Mouse (Mus musculus) lung, postnatal 0 days (tissue): ENCODE measurements at regions not wholly inside any gene's neighbourhood (a gene's known extent, or its start where the extent isn't known, plus 50 kb on each side); places are given as distances from the start of the nearest gene placed in this dataset.
A peak's percentile ranks its signal among the peaks of the same experiment; 100 is the strongest.

ENCODE experiments used
- CTCF ChIP-seq: IDR thresholded peaks from 2 replicates; pipeline ENCODE4 v1.5.1; 2016; ENCODE audit warnings: antibody characterized with exemption, mild to moderate bottlenecking
- EP300 ChIP-seq: IDR thresholded peaks from 2 replicates; pipeline ENCODE4 v1.6.1; 2016; ENCODE audit warnings: antibody characterized with exemption, mild to moderate bottlenecking, control low read depth

- TF ChIP-seq CTCF = peak; percentile 17; the same call in 1 of the 2 replicates
- no peak for TF ChIP-seq EP300
Measured at GRCm38 (mm10) chr13:35166080-35166479, 139.2 kb upstream of the Eci2 start.
